Mouse (Mus musculus) heart, embryonic 14.5 days (tissue): ENCODE measurements around the gene Micall1. TPM values are rescaled to one million over a fixed set of nuclear protein-coding genes. Genes with fewer than 3 reads are reported as not detected.

Source experiments
- ATAC-seq: fragments of 200-750 bp; cut with Nextera tagmentation; 2 replicates; pipeline ENCODE4 v1.8.0; 2017; ENCODE audit warnings: low read depth, moderate TSS enrichment; ENCODE audit not compliant: insufficient number of reproducible peaks, insufficient read depth, low FRiP score
- H3K27ac ChIP-seq, 2 experiments: fragments of 200-500 bp in 1 of 2; fragments of 300-500 bp in 1 of 2; sonication (generic) in 1 of 2; replicated peaks in 1 of 2; 2 replicates each; pipeline ENCODE4 v1.5.1; 2012 to 2014; ENCODE audit warnings: low read depth in 2 of 2, low read length in 2 of 2, control low read depth in 1 of 2, mild to moderate bottlenecking in 1 of 2, mixed read lengths in 1 of 2; ENCODE audit not compliant: control insufficient read depth in 1 of 2, insufficient read depth in 1 of 2
- H3K27me3 ChIP-seq: fragments of 300-500 bp; sonication (generic); 2 replicates; pipeline ENCODE4 v1.6.1; 2014; ENCODE audit warnings: mild to moderate bottlenecking, low read length, control low read depth; ENCODE audit not compliant: control insufficient read depth, insufficient read depth
- H3K36me3 ChIP-seq: fragments of 300-500 bp; sonication (generic); 2 replicates; pipeline ENCODE4 v1.6.1; 2014; ENCODE audit warnings: mild to moderate bottlenecking, control low read depth, low read length, mixed read lengths; ENCODE audit not compliant: control insufficient read depth, insufficient read depth
- H3K4me1 ChIP-seq, 2 experiments: fragments of 200-500 bp in 1 of 2; fragments of 300-500 bp in 1 of 2; sonication (generic) in 1 of 2; 2 replicates each; pipeline ENCODE4 v1.6.1; 2012 to 2014; ENCODE audit warnings: low read length in 2 of 2, control low read depth in 1 of 2, mixed read lengths in 1 of 2; ENCODE audit not compliant: control insufficient read depth in 2 of 2, insufficient read depth in 2 of 2
- H3K4me2 ChIP-seq: fragments of 300-500 bp; sonication (generic); 2 replicates; pipeline ENCODE4 v1.6.1; 2014; ENCODE audit warnings: mild to moderate bottlenecking, low read length
- H3K4me3 ChIP-seq, 2 experiments: fragments of 200-500 bp in 1 of 2; fragments of 300-500 bp in 1 of 2; sonication (generic) in 1 of 2; 2 replicates each; pipeline ENCODE4 v1.5.1; 2012 to 2014; ENCODE audit warnings: low read length in 2 of 2, mild to moderate bottlenecking in 2 of 2, control low read depth in 1 of 2, low read depth in 1 of 2, moderate library complexity in 1 of 2; ENCODE audit not compliant: control insufficient read depth in 1 of 2, insufficient read depth in 1 of 2
- H3K9ac ChIP-seq: fragments of 300-500 bp; sonication (generic); 2 replicates; pipeline ENCODE4 v1.6.1; 2014; ENCODE audit warnings: mild to moderate bottlenecking, low read length
- H3K9me3 ChIP-seq: fragments of 300-500 bp; sonication (generic); 2 replicates; pipeline ENCODE4 v1.6.1; 2016; ENCODE audit warnings: low read length, control low read depth; ENCODE audit not compliant: control insufficient read depth
- WGBS: fragments of 180-500 bp; shearing (Covaris S2); extraction: QIAGEN DNeasy Blood & Tissue Kit; methylation state at CpG from one replicate; pipeline ENCODE4 v1.1.7; 2014; 5-methylcytosine and 5-hydroxymethylcytosine counted together
- polyA plus RNA-seq: library from polyadenylated mRNA; unstranded; fragments of >200 nt; fragmentation: Nextera tagmentation; extraction: Ambion mirVana; gene quantifications from 2 replicates; pipeline ENCODE4 v1.2.1, GENCODE M21; 2014

Gene Micall1
- polyA plus RNA-seq, 1 experiment from 2014 or later: 20.2 TPM

DNA sequence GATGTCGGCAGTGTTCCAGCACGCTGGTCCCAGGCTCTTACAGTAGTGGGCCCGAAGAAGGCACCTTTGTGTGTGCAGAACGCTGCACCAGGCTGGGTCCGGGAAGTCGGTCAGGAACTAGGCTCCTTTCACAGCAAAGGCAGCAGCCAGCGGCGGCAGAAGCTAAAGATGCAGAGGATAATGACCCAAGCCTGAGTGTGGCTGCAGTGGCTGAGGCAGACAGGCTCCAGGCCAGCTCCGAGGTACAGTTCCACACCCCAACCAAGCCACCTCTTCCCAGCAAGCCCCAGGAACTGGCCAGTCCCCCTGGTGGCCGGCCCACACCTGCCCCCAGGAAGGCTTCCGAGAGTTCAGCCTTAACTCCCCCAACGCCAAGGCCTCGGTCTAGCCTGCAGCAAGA is 13.8 kb downstream of the Micall1 start:
- Histone ChIP-seq H3K4me1 (peaks cover 12 to 19% of the 10 kb centered on the region in 2 experiments), H3K27ac (peak overlapping the region; percentile 88 to 91), H3K36me3 (peaks cover 99% of the 10 kb centered on the region), H3K9ac (peak overlapping the region; percentile 21; the same call in 1 of the 2 replicates), H3K4me3 (no peak overlapping the region), H3K27me3 (no peaks in the 10 kb centered on the region), H3K4me2 (no peak overlapping the region), H3K9me3 (no peaks in the 10 kb centered on the region)
- no peak for ATAC-seq
- WGBS: 84% methylated on average over 13 of the region's 13 CpGs

DNA sequence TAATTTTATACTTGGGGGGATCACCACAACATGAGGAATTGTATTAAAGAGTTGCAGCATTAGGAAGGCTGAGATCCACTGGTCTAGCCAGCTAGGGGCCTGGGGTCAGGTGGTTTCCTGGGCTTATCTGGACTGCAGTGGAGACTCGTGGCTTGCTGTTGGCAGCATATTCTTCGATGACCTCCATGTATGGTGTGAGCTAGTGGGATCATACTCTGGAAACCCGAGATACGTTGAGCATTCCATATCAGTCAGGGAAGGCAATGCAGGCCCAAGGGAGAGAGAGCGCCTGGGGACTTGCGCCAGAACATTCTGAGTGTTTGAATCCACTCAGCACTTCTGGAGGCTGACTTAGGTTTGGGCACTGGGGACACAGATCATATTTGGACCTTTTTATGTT is 15.1 kb downstream of the Micall1 start:
- 32% methylated on average over 6 of the region's 6 CpGs for WGBS
- ATAC-seq: peak; percentile 75
- peak overlapping the region; percentile 58; the same call in 1 of the 2 replicates for H3K9ac ChIP-seq
- H3K36me3 ChIP-seq: peaks cover 99% of the 10 kb centered on the region
- peaks cover 12 to 19% of the 10 kb centered on the region in 2 experiments for H3K4me1 ChIP-seq
- peak overlapping the region; percentile 88 to 91 for H3K27ac ChIP-seq
- H3K4me2 ChIP-seq: no peak overlapping the region
- H3K9me3 ChIP-seq: no peaks in the 10 kb centered on the region
- no peak overlapping the region for H3K4me3 ChIP-seq
- no peaks in the 10 kb centered on the region for H3K27me3 ChIP-seq

DNA sequence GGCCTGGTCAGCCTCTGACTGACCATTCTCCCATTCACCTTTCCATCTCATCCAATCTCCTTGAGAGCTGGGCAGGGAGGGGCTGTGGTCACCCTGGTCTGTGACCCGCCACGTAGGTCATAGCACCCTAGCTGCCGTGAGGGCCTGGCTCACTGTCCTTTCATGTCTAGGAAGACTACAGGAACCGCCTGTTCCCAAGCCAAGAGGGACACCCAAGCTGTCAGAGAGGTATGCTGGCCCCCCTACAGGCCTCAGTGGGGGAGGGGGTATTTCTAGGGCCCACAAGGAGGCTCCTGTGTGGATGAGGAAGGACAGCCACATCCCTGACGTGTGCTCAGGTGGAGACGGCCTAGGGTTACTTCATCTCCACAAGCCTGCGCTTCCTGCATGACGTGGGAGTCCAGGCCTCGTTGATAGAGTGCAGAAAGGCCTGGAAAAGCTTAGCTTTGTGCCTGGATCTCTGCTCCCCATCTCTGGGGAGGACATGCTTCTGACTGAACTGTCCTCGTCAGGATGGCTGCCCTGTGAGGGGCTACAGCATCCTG is 15.7 kb downstream of the Micall1 start:
- ATAC-seq: no peak
- Histone ChIP-seq H3K27me3 (no peaks in the 10 kb centered on the region), H3K9ac (peak overlapping the region; percentile 58), H3K36me3 (peaks cover 98% of the 10 kb centered on the region), H3K4me3 (no peak overlapping the region), H3K4me1 (peaks cover 12 to 19% of the 10 kb centered on the region in 2 experiments), H3K9me3 (no peaks in the 10 kb centered on the region), H3K27ac (peak overlapping the region; percentile 83 to 91), H3K4me2 (no peak overlapping the region)
- 71% methylated on average over 10 of the region's 10 CpGs for WGBS

DNA sequence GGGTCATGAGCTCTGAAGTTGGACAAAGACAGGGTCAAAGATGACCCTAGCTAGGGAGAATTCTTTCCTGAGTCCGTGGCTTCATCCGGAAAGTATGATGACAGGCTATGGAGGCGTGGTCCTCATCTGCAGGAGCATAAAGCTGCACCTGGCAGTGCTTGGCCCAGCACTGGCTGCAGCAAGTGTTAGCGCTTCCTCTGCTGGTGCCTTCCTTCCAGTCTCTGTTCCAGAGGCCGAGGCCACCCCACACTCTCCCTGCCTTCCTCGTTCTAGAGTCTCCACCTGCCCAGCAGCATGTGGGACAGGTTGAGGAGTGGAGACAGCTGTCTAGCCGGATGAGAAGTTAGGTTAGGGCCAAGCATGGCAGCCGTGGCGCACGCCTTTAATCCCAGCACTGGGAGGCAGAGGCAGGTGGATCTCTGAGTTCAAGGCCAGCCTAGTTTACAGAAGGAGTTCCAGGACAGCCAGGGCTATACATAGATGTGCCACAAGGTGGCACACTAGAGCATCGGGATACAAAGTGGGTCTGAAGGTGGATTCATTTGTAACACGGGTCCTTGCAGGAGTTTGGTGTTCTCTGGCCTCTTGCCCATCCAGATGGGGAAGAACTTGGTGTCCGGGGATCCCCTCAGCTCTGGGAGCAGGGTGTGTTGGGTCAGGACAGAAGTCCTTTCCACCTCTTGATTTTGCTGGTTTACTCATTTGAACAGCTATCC is 17.7 kb downstream of the Micall1 start:
- Histone ChIP-seq H3K9ac (no peak overlapping the region), H3K27ac (no peak overlapping the region), H3K4me3 (no peak overlapping the region), H3K36me3 (peaks cover 98% of the 10 kb centered on the region), H3K27me3 (no peaks in the 10 kb centered on the region), H3K4me2 (no peak overlapping the region), H3K9me3 (no peaks in the 10 kb centered on the region), H3K4me1 (peaks cover 18 to 19% of the 10 kb centered on the region in 2 experiments)
- WGBS: 81% methylated on average over 13 of the region's 13 CpGs
- no peak for ATAC-seq

DNA sequence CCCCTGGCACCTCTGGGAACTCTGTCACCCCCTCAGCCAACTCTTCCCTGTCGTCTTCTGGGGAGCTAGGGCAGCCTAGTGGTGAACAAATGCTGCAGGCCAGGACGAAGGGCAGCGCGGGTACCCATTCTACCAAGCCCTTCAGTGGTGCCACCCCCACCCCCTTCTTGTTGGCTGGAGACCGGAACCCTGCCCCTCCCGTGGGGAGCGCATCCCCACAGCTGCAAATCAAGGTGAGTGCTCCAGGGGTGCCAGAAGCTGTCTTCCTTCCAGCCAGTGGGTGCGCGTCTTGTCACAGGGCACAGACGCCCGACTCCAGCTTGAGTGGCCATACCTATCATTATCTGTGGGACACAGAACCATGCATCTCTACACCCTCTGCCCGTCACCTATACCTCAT is 18.4 kb downstream of the Micall1 start:
- no peak overlapping the region for H3K27ac ChIP-seq
- H3K9me3 ChIP-seq: no peaks in the 10 kb centered on the region
- no peak for ATAC-seq
- H3K36me3 ChIP-seq: peaks cover 98% of the 10 kb centered on the region
- H3K4me2 ChIP-seq: no peak overlapping the region
- no peak overlapping the region for H3K9ac ChIP-seq
- WGBS: 93% methylated on average over 12 of the region's 12 CpGs
- H3K27me3 ChIP-seq: no peaks in the 10 kb centered on the region
- H3K4me1 ChIP-seq: peaks cover 18 to 19% of the 10 kb centered on the region in 2 experiments
- no peak overlapping the region for H3K4me3 ChIP-seq

DNA sequence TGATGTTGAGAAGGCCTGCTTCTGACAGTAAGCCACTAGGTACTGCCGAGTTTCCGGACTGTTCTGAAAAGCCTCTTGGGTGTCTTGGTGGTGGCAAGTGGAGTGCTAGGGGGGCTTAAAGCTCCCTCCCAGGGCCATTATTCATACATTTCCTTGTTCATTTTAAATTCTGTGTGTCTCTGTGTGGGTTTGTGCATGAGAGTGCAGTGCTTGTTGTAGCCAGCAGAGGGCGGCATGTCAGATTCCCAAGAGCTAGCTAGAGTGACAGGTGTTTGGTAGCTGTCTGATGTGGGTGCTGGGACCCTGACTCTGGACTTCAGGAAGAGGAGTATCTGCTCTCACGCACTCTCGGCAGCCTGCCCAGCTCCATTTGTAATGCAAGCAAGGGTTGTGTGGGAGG is 19.5 kb downstream of the Micall1 start:
- no peak overlapping the region for H3K27ac ChIP-seq
- H3K36me3 ChIP-seq: peaks cover 98% of the 10 kb centered on the region
- H3K9ac ChIP-seq: no peak overlapping the region
- no peak overlapping the region for H3K4me2 ChIP-seq
- H3K4me1 ChIP-seq: peaks cover 14 to 15% of the 10 kb centered on the region in 2 experiments
- 89% methylated on average over 5 of the region's 5 CpGs for WGBS
- H3K4me3 ChIP-seq: no peak overlapping the region
- no peak for ATAC-seq
- H3K27me3 ChIP-seq: no peaks in the 10 kb centered on the region
- no peaks in the 10 kb centered on the region for H3K9me3 ChIP-seq

DNA sequence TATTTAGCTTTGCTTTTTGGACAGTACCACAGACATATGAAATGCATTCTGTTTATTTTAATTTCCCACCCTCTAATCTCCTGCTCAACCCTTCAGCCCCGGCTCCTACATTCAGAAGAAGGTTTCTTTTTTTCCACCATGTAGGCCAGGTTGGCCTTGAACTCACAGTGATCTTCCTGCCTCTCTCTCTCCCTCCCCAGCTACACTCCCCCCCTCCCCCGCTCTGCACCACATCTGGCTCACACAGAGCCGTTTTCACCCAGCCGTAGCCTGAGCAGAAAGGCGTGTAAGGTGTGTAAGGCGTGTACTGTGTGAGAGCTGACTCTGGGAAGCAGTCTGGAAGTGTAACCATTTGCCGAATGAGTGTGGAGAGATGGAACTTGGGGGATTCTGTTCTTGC is 20.6 kb downstream of the Micall1 start:
- H3K4me1 ChIP-seq: peaks cover 6 to 7% of the 10 kb centered on the region in 2 experiments
- no peak overlapping the region for H3K4me2 ChIP-seq
- no peak overlapping the region for H3K4me3 ChIP-seq
- peaks cover 99% of the 10 kb centered on the region for H3K36me3 ChIP-seq
- H3K9me3 ChIP-seq: no peaks in the 10 kb centered on the region
- H3K9ac ChIP-seq: no peak overlapping the region
- no peak overlapping the region for H3K27ac ChIP-seq
- no peak for ATAC-seq
- no peaks in the 10 kb centered on the region for H3K27me3 ChIP-seq
- 80% methylated on average over 7 of the region's 7 CpGs for WGBS
